Mouse (Mus musculus) left cerebral cortex, postnatal 14 days (tissue): ENCODE results near the gene Hist2h2aa1. TPM values are rescaled to one million over a fixed set of nuclear protein-coding genes. Genes with fewer than 3 reads are reported as not detected.

ENCODE experiments used
- DNase-seq, 2 experiments: peaks; one replicate each; pipeline ENCODE4 v3.0.0; 2021 to 2022; ENCODE audit warnings: low spot score in 2 of 2, mixed read lengths in 1 of 2
- intact Hi-C: fragments of 180-260 bp; cut with DNase I; formaldehyde crosslinking; loops from one replicate; pipeline ENCODE4 v1.15.1; 2025
- total RNA-seq, 2 experiments: library from RNA; stranded (reverse); gene quantifications; 2 replicates each; pipeline ENCODE4 v1.2.3; 2021

Gene Hist2h2aa1
- total RNA-seq, 2 experiments from 2014 or later: 5.8 to 10.8 TPM

- intact Hi-C loops: no loop called here
Observed at GRCm38 (mm10) chr3:96247356-96248140, 2.3 kb downstream of the Hist2h2aa1 start.

GRCm38 (mm10) chr3:96248141-96249033, 3.1 kb downstream of the Hist2h2aa1 start:
- DNase-seq: no peak
- intact Hi-C loops: no loop called here

More at GRCm38 (mm10) chr3:96247356-96248140, 2.3 kb downstream of the Hist2h2aa1 start:
- DNase-seq: no peak

GRCm38 (mm10) chr3:96249034-96249345, 3.7 kb downstream of the Hist2h2aa1 start:
- intact Hi-C loops: no loop called here
- no peak for DNase-seq

- intact Hi-C loops: no loop called here
- no peak for DNase-seq
Observed at GRCm38 (mm10) chr3:96250890-96251289, 5.6 kb downstream of the Hist2h2aa1 start.

- intact Hi-C loops: no loop called here
- DNase-seq: no peak
Observed at GRCm38 (mm10) chr3:96251787-96252186, 6.5 kb downstream of the Hist2h2aa1 start.

- DNase-seq: no peak
- intact Hi-C loops: no loop called here
Observed at GRCm38 (mm10) chr3:96254683-96255355, 9.5 kb downstream of the Hist2h2aa1 start.

GRCm38 (mm10) chr3:96255926-96256593, 10.8 kb downstream of the Hist2h2aa1 start:
- intact Hi-C loops: no loop called here

GRCm38 (mm10) chr3:96257190-96257589, 11.9 kb downstream of the Hist2h2aa1 start:
- DNase-seq: no peak
- intact Hi-C loops: no loop called here

More at GRCm38 (mm10) chr3:96255926-96256593, 10.8 kb downstream of the Hist2h2aa1 start:
- DNase-seq: no peak

- intact Hi-C loops: no loop called here
Observed at GRCm38 (mm10) chr3:96260220-96260619, 14.9 kb downstream of the Hist2h2aa1 start.

GRCm38 (mm10) chr3:96261623-96262022, 16.3 kb downstream of the Hist2h2aa1 start:
- intact Hi-C loops: no loop called here
- DNase-seq: no peak

More at GRCm38 (mm10) chr3:96260220-96260619, 14.9 kb downstream of the Hist2h2aa1 start:
- DNase-seq: peak in 1 of 2 experiments; percentile 56

- intact Hi-C loops: no loop called here
- DNase-seq: peak; percentile 73 to 80
Observed at GRCm38 (mm10) chr3:96262216-96262875, 17.0 kb downstream of the Hist2h2aa1 start.

- peak; percentile 97 to 98 for DNase-seq
- intact Hi-C loops: no loop called here
Observed at GRCm38 (mm10) chr3:96262979-96263550, 17.8 kb downstream of the Hist2h2aa1 start, which contains the start of gene Hist2h4. Hist2h4 (minus strand) TSS chr3:96263311.

GRCm38 (mm10) chr3:96263558-96264403, 18.5 kb downstream of the Hist2h2aa1 start:
- DNase-seq: no peak
- intact Hi-C loops: no loop called here

- DNase-seq: no peak
- intact Hi-C loops: no loop called here
Observed at GRCm38 (mm10) chr3:96264404-96264949, 19.2 kb downstream of the Hist2h2aa1 start.

GRCm38 (mm10) chr3:96266132-96266710, 20.9 kb downstream of the Hist2h2aa1 start:
- intact Hi-C loops: no loop called here
- DNase-seq: no peak

- intact Hi-C loops: no loop called here
- DNase-seq: no peak
Observed at GRCm38 (mm10) chr3:96267541-96267940, 22.2 kb downstream of the Hist2h2aa1 start.
